Mouse (Mus musculus) heart, adult 11 months (tissue): Measurements from ENCODE around the gene Gramd1b.

ENCODE experiments used
- DNase-seq: peaks from one replicate; pipeline ENCODE4 v3.0.0; 2022

Gene Gramd1b

DNA sequence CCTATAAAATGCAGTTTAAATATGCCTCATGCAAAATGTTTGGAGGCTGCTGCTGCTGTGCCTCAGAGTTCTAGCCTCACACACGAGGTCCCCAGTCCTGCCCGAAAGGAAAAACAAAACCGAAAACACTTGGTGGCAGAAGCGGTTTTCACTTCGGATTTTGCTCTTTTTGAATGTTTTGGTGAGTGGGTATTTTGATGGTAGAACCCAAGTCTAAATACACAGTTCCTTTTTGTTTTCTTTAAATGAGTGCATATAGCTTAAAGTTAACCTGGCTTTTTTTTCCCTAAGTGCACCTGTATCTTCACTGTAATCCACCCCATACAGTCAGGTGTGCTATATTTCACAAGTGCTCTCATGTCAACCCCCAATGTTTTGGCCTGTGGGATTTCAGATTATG, 174.8 kb downstream of the Gramd1b start:
- no peak for DNase-seq

- DNase-seq = no peak
Observed at GRCm38 (mm10) chr9:40355406-40355805, 175.8 kb downstream of the Gramd1b start.

DNA sequence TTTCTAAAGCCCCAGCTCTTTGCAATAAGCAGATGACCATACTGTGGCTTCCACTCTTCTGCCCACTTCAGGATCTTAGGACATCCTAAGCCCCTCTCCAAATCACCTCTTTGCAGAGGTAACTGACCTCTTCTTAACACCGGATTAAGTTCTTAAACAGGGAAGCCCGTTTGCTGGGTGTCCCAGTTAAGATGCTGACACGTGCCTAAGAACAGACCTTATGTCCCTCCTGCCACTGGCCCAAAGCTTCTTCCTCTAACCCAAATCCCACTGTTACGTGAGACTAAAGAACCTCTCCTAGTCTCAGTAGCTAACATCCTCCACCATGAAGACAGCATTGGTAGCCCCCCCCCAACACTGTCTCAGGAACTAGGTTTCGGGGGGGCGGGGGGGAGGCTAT, 177.6 kb downstream of the Gramd1b start:
- DNase-seq = no peak

DNA sequence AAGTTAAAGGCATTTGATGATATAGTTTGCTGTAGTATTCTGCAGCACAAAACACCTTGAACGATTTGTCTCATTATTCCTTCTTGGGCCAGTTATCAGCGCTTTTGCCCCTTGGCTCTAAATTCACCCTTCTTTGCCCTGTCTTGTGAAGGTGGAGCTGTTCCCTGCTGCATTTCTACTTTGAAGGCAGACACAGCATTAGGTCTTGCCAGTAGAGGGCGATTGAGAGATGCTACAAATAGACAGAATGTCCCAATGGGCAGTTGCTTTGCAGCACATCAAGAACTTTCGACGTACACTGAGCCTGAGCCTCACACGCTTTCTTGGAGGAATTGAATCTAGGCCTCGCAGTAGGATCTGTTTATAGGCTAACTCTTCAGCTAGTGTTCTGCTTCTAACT, 180.5 kb downstream of the Gramd1b start:
- peak; percentile 91 for DNase-seq

- no peak for DNase-seq
Observed at GRCm38 (mm10) chr9:40350052-40350451, 181.1 kb downstream of the Gramd1b start.

DNA sequence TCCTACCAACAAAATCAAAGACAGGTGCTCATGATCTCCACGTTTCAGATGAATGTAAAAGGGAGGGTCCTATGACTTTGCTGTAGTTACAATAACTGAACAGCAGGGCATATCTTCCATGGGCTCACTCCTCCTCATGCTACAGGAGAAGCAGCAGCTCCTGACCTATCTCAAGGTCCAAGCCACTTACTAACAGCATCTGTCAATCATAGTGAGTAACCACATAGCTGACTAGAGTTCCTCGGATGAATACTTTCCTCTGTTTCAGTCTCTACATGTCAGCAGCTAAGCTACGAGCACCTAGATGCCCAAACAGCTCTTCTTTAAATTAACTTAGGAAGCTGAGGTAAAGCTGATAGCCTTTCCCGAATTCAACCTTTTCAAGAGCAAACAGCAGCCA, 181.6 kb downstream of the Gramd1b start:
- DNase-seq = no peak

GRCm38 (mm10) chr9:40348714-40349233, 182.4 kb downstream of the Gramd1b start:
- no peak for DNase-seq

- peak; percentile 93 for DNase-seq
Observed at GRCm38 (mm10) chr9:40346232-40346984, 184.8 kb downstream of the Gramd1b start.

DNA sequence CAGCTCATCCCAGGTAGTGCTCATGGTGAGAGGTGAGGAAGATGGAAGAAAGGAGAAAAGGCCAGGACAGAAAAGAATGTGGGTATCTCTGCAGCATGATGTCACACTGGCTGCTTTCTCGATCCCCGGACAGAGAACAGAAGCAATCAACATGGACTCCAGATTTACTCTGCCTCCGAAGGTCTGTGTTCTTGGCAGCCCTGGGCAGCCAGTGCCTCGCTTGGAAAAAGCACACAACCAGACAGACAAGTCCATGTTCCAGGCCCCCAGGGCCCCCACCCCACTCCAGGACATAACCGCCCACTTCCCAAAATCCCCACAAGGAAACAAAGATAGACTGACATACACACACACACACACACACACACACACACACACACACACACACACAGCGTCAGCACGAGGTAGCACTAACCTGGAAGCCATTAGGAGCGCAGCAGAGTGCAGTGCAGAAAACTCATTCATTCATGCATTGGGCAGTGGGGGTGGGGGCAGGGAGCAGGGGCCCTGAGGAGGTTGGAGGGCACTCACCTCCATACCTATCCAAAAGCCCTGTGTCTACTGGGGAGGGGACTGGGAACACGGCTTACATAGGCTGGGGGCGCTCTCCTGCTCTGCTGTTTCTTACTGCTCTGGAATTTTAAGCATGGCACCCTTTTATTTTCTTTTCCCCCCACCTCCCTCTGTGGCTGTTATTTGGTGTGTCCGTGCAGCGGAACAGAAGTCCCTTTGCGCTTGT, 185.5 kb downstream of the Gramd1b start:
- DNase-seq = no peak

DNA sequence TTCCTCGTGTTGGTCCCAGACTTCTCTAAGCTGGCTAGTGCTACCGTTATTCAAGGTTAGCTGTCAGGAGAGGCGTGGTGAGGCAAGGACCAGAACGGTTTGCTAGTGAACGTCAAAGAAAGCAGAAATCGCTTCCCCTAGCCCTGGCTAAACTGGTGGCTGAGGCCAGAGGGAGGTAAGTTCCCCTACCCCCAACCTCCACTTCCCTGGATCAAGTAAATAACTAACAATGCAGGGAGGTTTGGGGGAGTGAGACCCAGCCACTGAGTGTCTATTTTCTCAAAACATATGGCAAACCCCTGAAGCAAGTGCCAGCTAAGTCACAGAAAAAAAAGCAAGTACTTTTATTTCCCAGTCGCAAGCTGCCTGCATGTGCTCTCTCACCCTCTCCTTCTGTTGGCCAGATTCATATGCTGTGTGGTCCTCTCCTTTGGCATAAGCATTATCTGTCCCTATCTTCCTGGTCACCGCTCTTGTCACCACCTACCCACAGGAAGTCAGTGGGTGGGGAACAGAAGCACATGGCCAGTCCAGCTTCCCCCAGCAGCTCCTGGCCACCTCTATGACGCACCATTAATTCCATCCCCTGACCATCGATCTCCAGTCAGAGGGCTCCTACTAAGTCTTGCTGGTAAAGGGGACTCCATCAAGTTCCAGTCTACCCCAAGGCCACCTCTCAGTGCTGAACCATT, 186.2 kb downstream of the Gramd1b start:
- DNase-seq = no peak

GRCm38 (mm10) chr9:40343828-40344227, 187.4 kb downstream of the Gramd1b start:
- peak; percentile 92 for DNase-seq

DNA sequence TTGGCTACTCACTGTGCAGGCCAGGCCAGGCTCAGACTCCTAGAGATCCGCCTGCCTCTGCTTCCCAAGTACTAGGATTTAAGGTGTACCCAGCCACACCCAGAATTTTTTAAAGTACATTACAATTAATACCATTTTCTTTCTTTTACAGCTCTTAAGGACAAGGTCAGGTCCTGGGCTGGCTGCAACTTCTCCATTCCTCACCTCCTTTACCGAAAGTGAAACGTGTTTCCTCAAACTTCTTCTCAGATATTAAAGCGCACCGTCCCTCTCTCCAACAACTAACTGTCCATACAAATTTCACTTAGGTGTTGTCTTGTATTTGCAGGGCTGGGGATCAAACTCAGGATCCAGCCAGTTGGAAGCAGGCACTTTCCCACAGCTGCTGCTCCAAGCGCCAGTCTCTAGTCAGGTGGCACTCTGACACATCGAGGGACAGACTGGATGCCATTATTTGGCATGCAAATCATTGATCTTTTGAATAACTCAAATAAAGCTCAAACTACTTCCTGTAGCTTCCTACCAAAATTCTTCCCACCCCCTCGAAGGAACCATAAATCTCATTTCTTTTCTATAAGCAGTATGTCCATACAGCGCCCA, 188.0 kb downstream of the Gramd1b start:
- DNase-seq = no peak

- DNase-seq = no peak
Observed at GRCm38 (mm10) chr9:40342101-40342500, 189.1 kb downstream of the Gramd1b start.

GRCm38 (mm10) chr9:40339578-40339977, 191.6 kb downstream of the Gramd1b start:
- peak; percentile 90 for DNase-seq

DNA sequence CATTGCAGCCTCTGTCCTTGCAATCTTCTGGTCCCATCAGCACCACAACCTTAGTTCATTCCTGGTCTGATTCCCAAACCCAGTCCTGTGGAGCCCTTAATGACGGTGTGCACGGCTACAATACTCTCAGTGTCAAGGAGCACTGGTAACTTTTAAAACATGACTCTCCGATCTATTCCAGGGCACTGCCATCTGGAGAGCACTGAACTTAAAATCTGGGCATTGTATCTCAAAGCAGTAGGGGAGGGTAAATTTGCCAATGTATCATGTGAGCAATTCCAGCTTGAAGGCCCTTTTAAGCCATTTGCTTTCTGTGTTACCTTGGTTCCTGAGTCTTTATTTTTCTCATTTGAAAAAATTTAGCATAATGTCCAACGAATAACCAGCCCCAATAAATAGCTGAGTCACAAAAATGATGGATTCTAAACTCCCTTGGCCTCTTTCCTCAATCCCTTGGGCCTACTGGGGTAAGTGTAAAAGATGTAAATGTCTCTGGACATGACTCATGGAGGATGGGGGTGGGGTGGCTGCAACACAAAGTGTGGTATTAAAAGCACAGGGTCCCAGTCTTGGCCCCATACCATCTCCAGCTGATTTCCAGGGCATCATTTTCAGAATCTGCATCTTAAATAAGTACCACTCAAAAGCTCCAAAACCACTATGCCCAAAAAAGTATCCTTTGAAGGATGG, 193.9 kb downstream of the Gramd1b start:
- DNase-seq = no peak

- peak; percentile 94 for DNase-seq
Observed at GRCm38 (mm10) chr9:40336701-40337100, 194.5 kb downstream of the Gramd1b start.

GRCm38 (mm10) chr9:40334617-40335016, 196.6 kb downstream of the Gramd1b start:
- no peak for DNase-seq

GRCm38 (mm10) chr9:40333649-40334396, 197.4 kb downstream of the Gramd1b start:
- no peak for DNase-seq

DNA sequence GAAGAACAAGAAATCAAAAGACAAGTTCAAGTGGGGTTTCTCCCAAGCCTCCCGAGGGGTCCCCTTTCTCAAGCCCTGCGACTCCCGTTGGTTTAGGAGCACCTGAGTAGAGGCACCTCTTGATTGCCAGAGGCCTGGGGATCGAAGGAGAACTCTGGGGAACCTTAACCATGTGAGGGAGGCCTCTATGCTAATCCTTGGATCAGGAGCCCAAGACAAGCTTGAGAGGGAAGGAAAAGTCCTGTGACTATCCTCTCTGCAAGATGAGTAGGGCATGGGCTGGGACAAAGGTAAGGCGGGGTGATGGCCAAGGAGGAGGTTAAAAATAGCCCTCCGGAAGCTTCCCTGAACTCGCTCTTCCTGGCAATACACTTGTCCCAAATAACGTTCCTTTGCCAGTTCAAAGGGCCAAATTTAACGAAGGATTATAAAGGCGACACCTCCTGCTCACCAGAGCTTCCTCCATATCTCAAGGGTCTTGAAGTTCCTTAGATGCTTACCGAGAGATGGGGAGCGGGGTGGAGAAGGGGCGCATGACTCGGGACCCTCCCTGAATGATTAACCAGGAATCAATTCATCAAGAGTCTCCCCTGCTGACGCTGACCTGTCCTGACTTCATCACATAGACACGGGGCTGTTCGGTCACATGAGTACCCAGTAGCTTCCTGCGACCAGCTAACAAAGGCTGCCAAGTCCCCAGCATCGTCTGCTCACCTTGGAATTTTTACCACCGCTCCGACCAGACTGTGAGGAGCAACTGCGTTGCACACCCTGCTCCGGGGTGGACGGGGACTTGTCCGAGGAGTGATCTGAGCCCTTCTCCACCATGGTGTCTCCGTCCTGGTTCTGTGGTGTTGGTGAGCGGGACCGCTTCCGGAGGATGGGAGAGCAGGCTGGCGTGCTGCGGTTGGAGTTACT, 198.2 kb downstream of the Gramd1b start:
- peak; percentile 93 for DNase-seq

GRCm38 (mm10) chr9:40332326-40332725, 198.9 kb downstream of the Gramd1b start:
- DNase-seq = peak; percentile 93
